Mouse (Mus musculus) embryo, embryonic 9.5 days (tissue): ENCODE measurements around the gene Mrpl30.

Source experiments
- DNase-seq: peaks from one replicate; pipeline ENCODE4 v3.0.0-alpha.2; 2017; ENCODE audit errors: extremely low spot score

The Mrpl30 gene

DNA sequence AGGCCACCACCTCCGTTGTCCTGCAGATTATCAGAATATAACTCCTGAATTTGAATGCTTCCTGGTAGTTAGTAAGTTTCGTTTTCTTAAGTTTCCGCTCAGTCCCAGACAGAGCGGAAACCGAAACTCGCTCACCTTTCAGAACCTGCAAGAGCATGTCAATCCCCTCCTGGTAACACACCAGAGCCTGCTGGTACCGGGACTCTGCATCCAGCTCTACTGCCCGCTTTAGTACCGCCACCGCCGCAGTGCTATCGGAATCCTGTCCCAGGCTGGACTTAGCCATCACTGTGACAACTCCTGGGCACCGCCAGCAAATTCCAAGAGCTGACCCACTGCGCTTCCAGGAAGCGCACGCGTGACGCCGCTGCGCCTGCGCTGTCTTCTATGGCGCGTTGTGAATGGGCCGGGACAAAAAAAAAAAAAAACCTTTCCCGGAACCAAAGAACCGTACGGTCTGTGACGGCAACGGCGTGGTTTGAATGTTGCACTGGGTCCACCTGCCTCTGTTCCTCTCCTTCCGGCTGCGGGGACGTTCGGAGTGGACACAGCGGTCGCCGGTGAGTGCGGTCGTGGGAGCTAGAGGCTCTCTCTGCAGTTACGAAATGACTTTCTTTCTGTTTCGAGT lies at the start of gene Mrpl30, which contains the start of gene Mitd1:
Mrpl30 (plus strand) TSS at position 453 of the 628 bp plus-strand sequence.
Mitd1 (minus strand) TSS at position 387 of the 628 bp plus-strand sequence.
- DNase-seq: peak; percentile 88

DNA sequence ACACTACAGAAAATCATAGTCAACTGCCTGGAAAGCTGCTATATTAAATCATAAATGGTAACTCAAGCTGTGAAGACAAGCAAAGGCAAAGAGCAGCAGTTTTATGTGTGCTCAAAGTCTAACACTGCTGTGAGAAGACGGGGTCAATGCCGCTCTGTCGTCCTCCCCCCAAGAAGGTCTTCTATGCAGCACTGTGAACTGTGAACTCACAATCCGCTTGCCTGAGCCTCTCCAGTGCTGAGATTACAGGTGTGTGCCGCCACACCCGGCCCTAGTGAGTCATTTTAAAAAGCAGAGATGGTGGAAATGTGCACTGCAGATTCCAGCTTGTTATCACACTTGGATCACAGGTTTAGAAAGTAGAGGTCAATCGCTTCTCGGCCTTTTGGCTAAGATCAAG lies 43.4 kb upstream of the Mrpl30 start:
- DNase-seq: no peak

DNA sequence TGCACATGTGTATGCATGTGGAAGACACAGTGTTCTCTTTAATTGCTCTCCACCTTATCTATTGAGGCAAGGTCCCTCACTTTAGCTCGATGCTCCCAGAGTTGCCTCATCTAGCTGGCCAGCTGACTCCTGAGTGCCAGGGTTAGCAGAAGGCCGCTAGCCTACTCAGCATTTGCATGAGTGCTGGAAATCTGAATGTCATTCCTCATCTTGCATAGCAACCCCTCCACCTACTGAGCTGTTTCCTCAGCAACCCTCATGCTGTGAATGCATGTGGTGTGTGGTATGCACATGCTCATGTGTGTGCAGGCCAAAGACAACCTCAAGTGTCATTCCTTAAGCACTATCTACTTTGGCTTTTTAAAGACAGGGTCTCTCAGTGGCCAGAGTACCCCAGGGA lies 39.6 kb upstream of the Mrpl30 start:
- no peak for DNase-seq

DNA sequence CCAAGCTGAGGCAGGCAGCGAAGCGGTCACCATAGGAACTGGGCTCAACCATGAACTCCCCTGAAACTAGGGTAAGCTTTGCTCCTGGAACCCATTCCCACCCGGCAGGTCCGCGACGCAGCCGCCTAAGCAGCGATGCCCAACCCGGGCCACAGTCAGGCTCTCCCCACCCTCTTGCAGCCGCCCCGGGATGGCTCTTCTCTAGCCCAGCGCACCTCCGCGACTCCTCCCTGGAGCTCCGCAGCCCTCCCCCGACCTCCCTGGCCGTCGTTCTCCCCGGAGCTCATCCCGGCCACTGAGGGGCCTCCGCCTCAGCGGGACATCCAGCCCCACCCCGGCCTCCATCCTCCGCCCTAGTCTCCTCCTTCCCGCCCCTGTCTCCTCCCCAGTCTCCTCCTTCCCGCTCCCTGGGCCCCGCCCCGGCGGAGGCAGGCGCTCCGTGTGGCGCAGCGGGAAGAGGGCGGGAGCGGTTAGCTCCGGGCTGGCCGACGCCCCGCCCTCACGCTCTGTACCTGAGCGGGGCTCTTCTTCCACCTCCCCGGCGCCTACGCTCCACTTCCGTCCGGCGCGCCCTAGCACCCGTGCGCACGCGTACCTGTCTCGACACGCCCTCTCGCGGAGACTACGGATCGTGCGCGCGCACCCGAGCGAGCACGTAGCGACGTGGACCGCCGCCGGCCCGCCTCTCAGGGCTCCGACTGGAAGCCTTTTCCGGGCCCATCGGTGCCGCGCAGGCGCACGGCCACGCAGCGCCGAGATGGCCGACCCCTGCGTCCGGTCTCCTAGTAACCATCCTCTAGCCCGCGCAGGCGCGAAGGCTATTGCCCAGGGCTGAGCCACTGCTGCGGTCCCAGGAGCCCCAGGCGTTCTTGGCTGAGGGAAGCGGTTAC lies 25.5 kb upstream of the Mrpl30 start:
- peak; percentile 99 for DNase-seq

DNA sequence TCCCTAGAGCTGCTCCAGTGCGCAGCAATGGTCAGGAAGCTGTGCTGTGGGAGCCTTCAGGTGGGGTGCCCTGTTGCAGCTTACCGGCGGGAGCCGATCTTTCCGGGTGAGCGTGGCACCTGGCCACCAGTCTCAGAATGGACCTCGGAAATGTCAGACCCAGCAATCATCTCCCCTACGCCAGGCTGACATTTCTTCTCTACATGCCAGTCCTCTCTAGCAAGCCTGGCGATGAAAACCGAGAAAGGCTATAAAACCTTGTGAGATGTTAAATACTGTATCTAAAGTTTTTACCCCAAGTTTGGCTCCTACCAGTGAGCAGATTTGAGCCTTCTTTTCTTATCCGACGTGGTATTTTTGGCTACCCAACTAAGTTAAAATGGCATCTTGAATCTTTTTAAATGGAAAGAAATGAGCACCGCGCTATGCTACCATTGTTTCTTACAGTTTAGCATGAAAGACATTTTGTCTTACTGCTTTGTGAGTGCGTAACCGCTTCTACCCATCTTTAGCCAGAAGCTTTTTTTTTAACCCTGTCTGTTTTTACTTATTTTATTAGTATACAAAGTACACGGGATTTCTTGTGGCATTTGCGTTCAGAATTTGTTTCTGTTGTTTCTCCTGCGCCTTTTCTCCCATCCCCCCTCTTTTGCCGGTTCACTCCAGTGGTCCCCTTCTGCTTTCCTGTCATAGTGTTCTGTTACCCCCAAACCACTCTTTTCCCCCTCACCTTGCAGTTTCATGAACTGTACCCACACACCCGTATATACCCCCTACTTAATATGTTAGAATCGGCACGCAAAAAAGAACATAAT lies 24.7 kb upstream of the Mrpl30 start:
- DNase-seq: no peak

DNA sequence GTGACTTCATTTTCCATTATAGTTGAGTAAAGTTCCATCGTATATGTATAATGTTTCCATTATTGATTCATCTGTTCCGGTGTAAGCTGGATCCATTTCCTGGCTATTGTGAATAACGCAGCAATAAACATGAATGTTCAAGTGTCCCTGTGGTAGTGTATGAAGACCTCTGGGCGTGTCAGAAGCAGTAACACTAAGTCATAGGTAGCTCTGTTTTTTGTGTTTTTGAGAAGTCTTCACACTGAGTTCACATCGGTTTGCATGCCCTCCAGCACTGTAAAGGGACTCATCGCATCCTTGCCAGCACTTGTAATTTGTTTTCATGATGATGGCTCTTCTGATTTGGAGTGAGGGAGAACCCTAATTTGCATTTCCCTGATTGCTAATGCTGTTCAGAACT lies 24.0 kb upstream of the Mrpl30 start, which contains the start of gene Tsga10:
Tsga10 (minus strand) TSS at position 144 of the 400 bp plus-strand sequence.
- DNase-seq: no peak

DNA sequence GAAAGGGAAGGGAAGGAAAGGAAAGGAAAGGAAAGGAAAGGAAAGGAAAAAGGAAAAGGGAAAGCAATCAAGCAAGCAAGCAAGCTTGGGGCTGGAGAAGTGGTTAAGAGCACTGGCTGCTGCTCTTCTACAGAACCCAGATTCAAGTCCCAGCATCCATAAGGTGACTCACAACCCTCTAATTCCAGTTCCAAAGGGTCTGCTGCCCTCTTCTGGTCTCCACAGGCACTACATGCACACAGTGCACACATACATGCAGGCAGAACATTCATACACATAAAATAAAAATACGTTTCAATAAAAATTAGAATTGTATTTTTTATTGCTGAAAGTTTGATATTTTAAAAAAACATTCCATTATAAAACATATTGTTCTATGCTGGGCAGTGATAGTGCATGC lies 23.2 kb upstream of the Mrpl30 start:
- peak; percentile 33 for DNase-seq

DNA sequence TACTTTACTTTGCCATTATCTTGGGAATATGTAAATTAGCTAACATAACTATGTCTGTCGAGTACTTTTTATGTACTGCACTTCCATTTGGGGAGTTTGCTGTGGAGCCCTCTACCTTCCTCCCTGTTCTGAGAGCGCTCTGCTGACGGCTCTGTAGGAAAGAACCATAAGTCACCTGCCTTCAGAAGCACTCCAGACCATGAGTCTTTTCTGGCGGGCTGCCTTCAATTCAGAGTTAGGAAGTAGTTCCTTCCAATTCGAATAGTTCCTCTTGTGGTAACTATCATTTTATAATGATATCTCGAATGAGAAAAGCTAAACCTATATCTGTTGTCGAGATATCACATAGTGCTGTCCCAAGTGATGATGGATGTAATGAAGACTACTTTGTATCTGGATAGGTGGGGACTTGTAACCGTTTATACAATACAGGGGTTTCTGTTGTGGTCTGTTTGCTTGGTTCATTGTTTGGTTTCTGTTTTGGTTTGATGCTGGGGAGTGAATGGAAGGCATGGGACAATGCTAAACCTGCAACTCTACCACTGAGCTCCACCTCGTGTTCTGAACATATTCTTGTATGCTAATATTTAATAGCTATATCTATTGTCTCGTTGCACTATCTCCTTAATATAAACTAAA lies 22.5 kb upstream of the Mrpl30 start:
- no peak for DNase-seq

DNA sequence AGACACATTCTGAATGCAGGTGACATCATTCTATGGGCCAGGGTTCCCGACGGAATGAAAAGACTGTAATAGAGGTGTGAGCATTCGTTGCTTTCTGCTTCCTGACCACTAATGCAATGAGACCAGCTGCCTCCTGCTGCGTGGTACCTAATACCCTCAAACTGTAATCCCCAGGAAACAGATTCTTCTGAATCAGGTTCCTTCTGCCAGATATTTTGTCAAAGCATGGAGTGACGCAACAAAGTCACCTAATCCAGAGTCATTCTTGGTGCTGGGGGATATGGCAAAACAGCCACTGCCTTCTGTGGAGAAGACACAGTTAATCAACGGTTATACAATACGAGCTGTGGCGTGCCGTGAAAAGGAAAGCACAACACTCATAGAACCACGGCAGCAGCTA lies 21.6 kb upstream of the Mrpl30 start:
- DNase-seq: no peak

DNA sequence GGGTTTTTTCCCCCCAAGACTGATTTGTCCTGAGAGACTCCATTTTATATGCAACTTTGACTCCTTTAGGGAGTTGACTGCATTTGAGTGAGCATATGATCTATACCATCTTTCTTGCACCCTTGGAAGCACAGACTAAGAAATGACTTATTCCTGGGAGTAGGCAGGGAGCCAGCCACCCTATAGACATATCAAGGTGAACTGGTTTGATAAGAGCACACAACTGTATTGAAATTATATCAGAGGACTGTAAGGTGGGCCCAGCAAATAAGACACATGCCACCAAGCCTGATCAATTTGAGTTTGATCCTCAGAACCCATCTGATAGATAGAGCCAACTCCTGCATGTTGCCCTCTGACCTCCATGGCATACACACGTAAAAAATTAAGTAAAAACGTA lies 20.9 kb upstream of the Mrpl30 start:
- no peak for DNase-seq

DNA sequence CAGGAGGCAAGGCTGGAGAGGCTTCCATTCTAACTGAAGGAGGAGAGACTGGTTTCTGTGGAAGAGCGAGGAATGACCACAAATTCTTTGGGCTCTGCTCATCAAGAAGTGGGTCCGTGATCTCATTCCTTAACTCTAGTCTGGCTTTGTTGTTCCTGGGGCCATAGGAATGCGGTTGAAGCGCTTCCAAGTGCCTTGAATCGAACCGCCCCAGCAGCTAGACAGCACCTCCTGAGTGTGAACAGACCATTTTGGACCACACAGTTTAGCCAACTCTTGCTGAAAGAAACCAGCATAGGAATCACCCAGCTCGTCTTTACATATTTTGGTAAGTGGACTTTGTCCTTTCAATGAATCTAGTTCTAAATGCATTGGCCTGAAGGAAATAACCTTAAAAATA lies 18.6 kb upstream of the Mrpl30 start, which contains the start of gene Lipt1:
Lipt1 (plus strand) TSS at position 35 of the 400 bp plus-strand sequence.
- DNase-seq: no peak

DNA sequence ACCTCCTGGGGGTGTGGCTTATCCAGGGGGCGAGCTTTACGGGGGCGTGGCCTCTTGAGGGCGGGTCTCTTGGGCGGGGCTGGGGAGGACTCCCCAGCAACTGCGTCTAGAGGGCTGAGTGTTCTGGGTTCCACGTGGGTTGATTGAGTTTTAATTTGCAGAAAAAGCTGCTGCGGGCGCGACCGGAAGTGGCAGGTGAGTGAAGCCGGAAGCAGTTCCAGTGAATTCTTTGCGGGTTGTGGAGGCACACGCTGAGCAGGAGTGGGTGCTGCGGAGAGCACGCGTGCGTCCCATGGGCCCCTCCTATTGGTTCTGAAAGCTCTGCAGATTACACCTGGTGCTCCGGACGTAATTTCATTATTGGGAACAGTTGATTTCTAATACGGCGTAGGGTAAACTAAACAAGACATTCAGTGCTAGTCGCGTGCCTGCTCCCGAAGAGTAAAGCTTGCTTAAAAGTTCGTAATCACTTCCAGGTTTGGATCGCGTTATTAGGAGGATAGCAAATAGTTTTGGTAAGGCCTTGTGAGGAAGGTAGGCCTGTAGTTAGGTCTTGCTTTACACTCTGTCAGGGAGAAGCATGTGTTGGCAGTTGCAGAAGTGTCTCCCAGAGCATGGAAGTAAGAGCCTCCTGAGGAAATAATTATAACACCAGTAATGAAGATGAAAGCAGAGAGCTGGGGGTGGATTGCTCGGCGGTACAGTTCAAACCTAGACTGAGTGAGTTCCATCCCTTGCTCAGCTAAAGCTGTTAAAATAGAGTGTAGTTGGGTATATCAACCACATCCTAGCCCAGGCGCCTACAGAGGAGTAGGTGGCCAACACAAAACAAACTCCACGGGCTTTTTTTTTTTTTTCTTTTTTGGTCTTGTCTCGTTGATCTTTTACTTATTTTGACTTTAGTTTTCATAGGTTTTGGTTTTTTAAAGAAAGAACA lies 17.9 kb upstream of the Mrpl30 start:
- DNase-seq: peak; percentile 84

DNA sequence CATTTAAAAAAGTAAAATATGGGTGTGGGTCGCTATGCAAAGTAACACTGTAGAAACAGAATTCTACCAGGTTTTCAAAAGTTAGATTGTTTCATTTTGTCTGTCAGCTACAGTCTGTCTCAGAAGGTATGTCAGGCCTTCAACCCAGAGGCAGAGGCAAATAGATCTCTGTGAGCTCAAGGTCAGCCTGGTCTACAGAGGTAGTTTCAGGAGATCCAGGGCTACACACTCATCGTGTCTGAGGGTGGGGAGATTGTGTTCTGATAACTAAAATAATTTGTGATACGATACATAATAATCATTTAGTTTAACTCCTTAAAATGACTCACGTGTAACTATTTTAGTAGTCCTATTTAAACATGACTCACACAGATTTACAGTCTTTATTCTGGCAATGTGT lies 17.1 kb upstream of the Mrpl30 start:
- DNase-seq: no peak

DNA sequence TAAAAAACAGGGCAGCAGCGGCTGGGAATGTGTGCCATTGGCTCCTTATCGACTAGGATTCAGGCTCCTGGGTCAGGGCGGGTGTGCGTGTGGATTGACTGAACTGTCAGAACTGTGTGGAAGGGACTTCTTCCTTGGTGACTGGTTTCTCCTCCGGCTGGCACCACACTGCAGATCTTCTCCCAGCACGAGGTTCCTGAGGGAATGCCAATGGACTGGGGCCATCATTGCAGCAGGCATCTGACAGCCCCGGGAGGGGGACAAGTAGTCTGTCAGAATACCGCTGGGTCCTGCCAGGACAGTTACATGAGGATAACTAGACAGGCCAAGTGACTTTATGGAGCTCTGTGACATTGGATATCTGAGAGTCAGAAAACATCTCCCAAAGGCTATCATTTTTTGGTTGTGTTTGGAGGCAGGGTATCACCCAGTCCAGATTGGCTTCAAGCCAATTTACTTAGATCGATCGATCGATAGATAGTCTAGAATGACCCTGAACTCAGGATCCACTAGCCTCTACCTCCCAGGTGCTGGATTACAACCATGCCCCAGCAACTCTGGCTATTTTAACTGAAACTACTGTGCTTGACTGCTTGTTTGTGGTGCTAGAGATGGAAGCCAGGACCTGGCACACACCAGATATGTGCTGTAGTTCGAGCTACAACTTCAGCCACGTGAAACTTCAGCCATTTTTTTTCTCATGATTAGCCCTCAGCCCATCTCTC lies 12.4 kb upstream of the Mrpl30 start:
- no peak for DNase-seq

DNA sequence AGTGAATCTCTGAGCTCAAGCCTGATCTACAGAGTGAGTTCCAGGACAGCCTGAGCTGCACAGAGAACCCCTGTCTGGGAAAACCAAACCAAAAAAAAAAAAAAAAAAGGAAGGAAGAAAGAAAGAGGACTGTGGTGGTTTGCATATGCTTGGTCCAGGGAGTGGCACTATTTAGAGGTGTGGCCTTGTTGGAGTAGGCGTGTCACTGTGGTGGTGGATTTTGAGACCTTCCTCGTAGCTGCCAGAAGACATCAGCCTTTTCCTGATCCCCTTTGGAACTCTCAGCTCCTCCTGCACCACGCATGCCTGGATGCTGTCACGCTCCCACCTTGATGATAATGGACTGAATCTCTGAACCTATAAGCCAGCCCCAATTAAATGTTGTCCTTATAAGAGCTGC lies 6.9 kb upstream of the Mrpl30 start:
- DNase-seq: no peak

DNA sequence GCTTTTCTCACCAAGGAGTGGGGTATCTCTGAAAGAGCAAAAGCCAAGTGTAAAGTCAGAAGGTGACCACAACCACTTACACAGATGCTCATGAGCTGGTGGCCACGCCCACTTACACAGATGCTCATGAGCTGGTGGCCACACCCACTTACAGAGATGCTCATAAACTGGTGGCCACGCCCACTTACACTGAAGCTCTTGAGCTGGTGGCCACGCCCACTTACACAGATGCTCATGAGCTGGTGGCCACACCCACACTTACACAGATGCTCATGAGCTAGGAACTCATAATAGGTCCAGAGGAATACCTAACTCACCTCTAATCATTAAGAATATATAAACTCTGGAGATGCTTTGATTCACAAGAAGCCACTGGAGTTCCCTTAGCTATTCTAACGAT lies 5.8 kb upstream of the Mrpl30 start:
- no peak for DNase-seq

DNA sequence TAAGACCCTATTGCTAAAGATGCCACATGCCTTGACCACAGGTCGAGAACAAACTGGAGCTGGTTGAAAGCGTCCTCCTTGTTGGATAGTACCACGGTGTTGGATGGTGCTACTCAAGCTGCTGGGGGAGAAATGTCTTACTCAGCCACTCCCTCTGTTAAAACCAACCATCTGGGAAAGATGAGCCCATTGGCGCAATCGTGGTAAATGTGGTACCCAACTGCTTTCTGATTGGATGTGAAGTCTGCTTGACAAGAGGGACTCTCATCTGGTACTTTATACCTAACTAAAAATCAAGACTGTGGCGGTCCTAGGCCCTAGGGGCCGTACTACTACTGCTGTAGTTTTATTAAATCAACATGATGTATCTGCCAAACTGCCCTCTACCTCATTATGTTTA lies 1.1 kb upstream of the Mrpl30 start:
- DNase-seq: no peak

DNA sequence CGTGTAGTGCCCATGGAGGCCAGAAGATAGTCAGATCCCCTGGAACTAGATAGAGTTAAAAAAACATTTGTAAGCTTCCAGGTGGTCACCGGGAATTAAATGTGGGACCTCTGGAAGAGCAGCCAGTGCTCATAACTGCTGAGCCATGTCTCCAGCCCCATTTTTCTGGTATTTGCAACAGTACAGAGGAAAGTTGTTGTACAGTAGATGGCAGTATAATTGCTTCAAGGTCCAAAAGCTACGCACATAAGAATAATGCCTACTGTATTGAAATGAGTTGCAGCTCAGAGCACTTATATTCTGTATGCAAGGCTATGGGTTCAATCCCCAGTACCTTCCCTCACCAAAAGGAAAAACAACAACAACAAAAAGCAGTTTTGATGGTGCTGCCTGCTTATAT lies 1.1 kb downstream of the Mrpl30 start:
- DNase-seq: no peak

DNA sequence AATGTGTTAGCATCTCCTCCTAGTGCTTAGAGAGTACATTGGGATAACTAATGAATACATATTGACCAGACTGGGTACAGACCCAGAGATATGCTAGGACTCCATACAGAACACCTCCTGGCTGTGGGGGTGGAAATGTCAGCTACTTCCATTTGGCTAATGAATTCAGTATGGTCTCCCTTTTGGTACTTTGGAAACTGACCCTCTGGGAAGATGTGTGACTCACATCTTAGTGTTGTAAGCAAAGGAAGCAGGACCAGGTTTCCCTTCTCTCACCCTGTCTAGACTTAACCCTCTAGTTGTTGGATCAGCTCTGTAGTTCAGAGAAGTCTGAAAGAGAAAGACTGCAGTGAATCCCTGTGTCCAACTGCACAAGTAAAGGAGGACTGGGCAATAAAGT lies 4.3 kb downstream of the Mrpl30 start:
- DNase-seq: no peak

DNA sequence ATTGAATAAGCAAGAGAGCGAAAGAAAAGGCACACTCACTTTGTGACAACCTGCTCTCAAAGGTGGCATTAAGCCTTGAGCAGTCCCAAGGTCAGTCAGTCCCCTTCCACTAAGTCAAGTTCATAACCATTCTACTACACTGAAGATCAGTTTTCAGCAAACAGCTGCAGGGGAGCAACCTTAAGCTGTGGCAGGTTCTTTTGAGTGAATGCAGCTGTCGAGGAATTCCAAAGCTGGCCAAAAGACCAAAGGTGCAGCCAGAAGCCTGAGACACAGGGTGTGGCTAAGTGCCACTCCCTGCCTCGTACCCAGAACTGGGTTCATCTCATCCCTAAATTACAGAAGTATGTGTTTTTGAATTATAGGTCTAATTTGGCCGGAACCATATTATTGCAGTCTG lies 9.5 kb downstream of the Mrpl30 start:
- DNase-seq: no peak
